Mouse (Mus musculus) mammary gland, adult 2 months (tissue): ENCODE data around the gene Mitd1. TPM values are rescaled to one million over a fixed set of nuclear protein-coding genes. Genes with fewer than 3 reads are reported as not detected.

Experiments used
- polyA plus RNA-seq: library from polyadenylated mRNA; depleted of rRNA; stranded (reverse); fragments of >200 nt; gene quantifications from 2 replicates; pipeline ENCODE4 v1.2.3, GENCODE M21; 2012; ENCODE audit warnings: low replicate concordance; rRNA removed

The Mitd1 gene
- 5.3 and 10.2 TPM in 2 replicates for polyA plus RNA-seq

DNA sequence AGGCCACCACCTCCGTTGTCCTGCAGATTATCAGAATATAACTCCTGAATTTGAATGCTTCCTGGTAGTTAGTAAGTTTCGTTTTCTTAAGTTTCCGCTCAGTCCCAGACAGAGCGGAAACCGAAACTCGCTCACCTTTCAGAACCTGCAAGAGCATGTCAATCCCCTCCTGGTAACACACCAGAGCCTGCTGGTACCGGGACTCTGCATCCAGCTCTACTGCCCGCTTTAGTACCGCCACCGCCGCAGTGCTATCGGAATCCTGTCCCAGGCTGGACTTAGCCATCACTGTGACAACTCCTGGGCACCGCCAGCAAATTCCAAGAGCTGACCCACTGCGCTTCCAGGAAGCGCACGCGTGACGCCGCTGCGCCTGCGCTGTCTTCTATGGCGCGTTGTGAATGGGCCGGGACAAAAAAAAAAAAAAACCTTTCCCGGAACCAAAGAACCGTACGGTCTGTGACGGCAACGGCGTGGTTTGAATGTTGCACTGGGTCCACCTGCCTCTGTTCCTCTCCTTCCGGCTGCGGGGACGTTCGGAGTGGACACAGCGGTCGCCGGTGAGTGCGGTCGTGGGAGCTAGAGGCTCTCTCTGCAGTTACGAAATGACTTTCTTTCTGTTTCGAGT is at the start of gene Mitd1, which contains the start of gene Mrpl30:
TSS of gene Mitd1 (minus strand) at position 387 of the 628 bp plus-strand sequence.
TSS of gene Mrpl30 (plus strand) at position 453 of the 628 bp plus-strand sequence.

DNA sequence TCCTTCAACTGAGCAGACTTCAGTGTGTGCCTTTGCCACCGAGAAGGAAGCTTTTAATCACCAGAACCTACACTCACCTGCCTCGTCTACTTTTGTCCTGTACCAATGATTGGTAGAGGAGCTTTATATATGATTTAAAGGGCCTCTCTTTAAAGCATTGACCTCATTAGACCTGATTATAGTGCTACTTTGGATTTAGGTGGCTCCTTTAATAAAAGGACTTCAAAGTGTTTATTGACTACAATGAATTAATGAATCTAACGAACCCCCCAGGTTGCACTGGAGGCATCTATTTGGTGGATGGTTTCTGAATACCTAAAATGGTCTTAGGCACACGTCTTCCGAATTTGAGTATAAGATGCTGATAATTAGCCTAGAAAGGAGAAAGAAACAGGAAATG is 26.2 kb upstream of the Mitd1 start, which contains the start of gene Lyg2:
TSS of gene Lyg2 (minus strand) at position 101 of the 400 bp plus-strand sequence.

GRCm38 (mm10) chr1:37871704-37872103 is 18.5 kb downstream of the Mitd1 start, which contains the start of gene Lipt1:
Lipt1 (plus strand) TSS chr1:37871738.

DNA sequence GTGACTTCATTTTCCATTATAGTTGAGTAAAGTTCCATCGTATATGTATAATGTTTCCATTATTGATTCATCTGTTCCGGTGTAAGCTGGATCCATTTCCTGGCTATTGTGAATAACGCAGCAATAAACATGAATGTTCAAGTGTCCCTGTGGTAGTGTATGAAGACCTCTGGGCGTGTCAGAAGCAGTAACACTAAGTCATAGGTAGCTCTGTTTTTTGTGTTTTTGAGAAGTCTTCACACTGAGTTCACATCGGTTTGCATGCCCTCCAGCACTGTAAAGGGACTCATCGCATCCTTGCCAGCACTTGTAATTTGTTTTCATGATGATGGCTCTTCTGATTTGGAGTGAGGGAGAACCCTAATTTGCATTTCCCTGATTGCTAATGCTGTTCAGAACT is 23.9 kb downstream of the Mitd1 start, which contains the start of gene Tsga10:
TSS of gene Tsga10 (minus strand) at position 144 of the 400 bp plus-strand sequence.

Other genes starting within 250 kb of the Mitd1 start
- gene 2010300C02Rik, start 170.3 kb downstream of the Mitd1 start, polyA plus RNA-seq, result 1.8 and 2.3 TPM in 2 replicates
- 0.17 and 0.96 TPM in 2 replicates for gene Tsga10, start 24.0 kb downstream of the Mitd1 start, polyA plus RNA-seq
- 2.5 and 4.7 TPM in 2 replicates for gene Lipt1, start 18.7 kb downstream of the Mitd1 start, polyA plus RNA-seq
- gene Mrpl30, start 66 bp upstream of the Mitd1 start, polyA plus RNA-seq, result 34.6 and 71.6 TPM in 2 replicates
- not detected in 2 replicates for gene Lyg2, start 26.1 kb upstream of the Mitd1 start, polyA plus RNA-seq
- gene Lyg1, start 67.3 kb upstream of the Mitd1 start, polyA plus RNA-seq, result 0.53 TPM in 1 of 2 replicates, not detected in the other
- gene Txndc9, start 107.5 kb upstream of the Mitd1 start, polyA plus RNA-seq, result 4.5 and 9.7 TPM in 2 replicates
- gene Eif5b, start 107.6 kb upstream of the Mitd1 start, polyA plus RNA-seq, result 3.0 and 8.7 TPM in 2 replicates
- gene Rev1, start 239.4 kb upstream of the Mitd1 start, polyA plus RNA-seq, result 7.6 and 9.9 TPM in 2 replicates